Mouse (Mus musculus): Measurements from ENCODE around the gene Gm20441. TPM values are rescaled to one million over a fixed set of nuclear protein-coding genes. Genes with fewer than 3 reads are reported as not detected.
"Not testable (repeated sequence)": the region's sequence is repeated elsewhere in the genome, so short reads cannot be mapped to it uniquely, and the experiment has no call there.

The Gm20441 gene
- polyA plus RNA-seq, 1 experiment, result not detected

DNA sequence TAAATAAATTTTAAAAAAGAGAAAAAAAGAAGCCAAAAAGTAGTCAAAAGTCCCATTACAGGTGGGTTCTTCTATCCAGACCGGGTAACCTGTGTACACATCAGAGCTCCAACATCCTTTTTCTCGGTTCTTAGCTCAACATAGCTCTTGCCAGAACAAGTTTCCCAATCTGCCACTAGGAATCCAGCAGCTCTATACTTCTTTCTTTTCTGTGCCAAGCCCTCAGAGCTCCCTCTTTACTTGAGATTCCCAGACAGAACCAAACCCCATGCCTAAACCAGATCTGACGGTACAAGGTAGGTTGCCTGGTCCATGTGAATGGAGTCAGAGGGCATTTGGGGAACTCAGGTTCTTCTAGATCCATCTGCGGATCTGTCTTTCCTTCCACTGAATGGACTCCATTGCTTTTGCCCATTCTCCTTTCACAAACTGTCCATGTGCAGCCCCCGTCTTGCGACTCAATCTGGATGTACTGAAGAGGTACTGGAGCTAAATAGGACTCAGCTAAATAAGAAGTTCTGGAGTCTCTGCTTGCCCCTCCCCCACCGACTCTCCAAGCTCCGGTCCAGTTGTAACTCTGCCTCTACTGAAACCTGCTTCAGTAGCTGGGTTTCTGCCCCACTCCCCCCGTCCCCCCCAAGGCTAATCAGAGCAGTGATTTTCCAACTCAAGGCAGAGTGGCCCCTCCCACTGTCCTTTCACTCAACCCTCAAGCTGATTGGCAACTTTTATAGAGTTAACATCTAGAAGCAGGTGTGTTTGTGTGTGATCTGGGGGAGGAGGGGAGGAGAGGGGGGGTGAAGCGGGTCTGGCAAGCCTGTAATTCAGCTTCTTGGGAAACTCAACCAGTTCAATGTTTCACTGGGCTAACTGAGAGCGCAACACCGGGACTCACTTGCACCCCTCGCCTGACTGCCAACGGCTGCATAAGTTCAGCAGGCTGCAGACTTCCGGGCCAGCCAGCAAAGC is 1.3 kb downstream of the Gm20441 start:
- no peaks in the 10 kb centered on the region for H3K27me3 ChIP-seq (replicated peaks; ENCODE audit: control insufficient read depth, insufficient read depth, low read length)
- no peaks in the 10 kb centered on the region for H3K36me3 ChIP-seq (ENCODE audit: control insufficient read depth, insufficient read depth, low read length)
- no peaks in the 10 kb centered on the region; the same call in 1 of the 2 replicates for H3K4me1 ChIP-seq (ENCODE audit: control insufficient read depth, insufficient read depth, low read length)
- DNase-seq, result peak; percentile 81
- H3K4me3 ChIP-seq (ENCODE audit: insufficient read depth, low read depth, low read length), result peak overlapping the region; percentile 71
- 32% methylated on average over 15 of the region's 15 CpGs for WGBS
- TF ChIP-seq CTCF (conservative IDR thresholded peaks at IDR 0.05; ENCODE audit: insufficient read depth, insufficient read length, low read depth, low read length) (no peak), POLR2A (IDR thresholded peaks at IDR 0.05; ENCODE audit: low read depth, low read length) (no peak)
- peak overlapping the region; percentile 92 for H3K27ac ChIP-seq (ENCODE audit: insufficient read depth, low read depth, low read length)

DNA sequence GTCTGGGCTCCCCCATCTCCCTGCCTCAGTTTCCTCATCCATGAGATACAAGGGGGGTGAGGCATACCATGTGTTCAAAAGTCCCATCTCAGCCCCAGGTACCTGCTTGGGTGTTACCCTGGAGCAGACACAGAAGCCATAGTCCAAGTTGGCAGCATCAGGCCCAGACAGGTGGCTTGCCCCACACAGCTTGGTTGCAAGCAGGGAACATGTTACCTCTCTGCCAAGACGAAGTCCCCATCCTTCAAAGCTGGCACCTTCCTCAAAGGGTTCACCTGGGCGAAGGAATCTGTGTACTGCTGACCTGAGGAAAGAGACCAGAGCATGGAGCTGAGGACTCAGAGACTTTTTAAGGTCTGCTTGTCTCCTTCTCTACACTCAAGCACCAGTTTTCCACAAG is 2.9 kb downstream of the Gm20441 start:
- Histone ChIP-seq H3K4me3 (ENCODE audit: insufficient read depth, low read depth, low read length) (no peak overlapping the region), H3K27ac (ENCODE audit: insufficient read depth, low read depth, low read length) (no peak overlapping the region), H3K27me3 (replicated peaks; ENCODE audit: control insufficient read depth, insufficient read depth, low read length) (no peaks in the 10 kb centered on the region), H3K36me3 (ENCODE audit: control insufficient read depth, insufficient read depth, low read length) (no peaks in the 10 kb centered on the region), H3K4me1 (ENCODE audit: control insufficient read depth, insufficient read depth, low read length) (no peaks in the 10 kb centered on the region; the same call in 1 of the 2 replicates)
- TF ChIP-seq CTCF (conservative IDR thresholded peaks at IDR 0.05; ENCODE audit: insufficient read depth, insufficient read length, low read depth, low read length), result no peak
- no peak for TF ChIP-seq POLR2A (IDR thresholded peaks at IDR 0.05; ENCODE audit: low read depth, low read length)
- 89% methylated on average over 2 of the region's 2 CpGs for WGBS
- DNase-seq, result no peak

DNA sequence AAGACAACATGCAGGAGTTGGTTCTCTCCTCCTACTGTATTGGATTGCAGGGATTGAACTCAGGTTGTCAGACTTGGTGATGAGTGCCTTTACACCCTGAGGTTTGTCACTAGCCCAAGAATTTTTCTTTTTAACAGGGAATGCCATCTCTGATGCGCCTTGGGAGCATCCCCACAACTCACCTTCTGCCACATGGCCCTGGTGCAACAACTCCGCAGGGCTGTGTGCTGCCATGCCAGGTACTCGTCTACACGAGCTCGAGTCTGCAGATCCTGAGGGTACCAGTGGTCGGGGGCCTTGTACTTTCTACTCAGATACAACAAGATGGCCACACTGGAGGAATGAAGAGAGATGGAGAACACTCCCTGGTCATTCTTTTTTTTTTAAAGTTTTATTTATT is 4.2 kb downstream of the Gm20441 start:
- no peaks in the 10 kb centered on the region for H3K27me3 ChIP-seq (replicated peaks; ENCODE audit: control insufficient read depth, insufficient read depth, low read length)
- DNase-seq, result no peak
- 91% methylated on average over 6 of the region's 6 CpGs for WGBS
- no peak overlapping the region for H3K4me3 ChIP-seq (ENCODE audit: insufficient read depth, low read depth, low read length)
- H3K27ac ChIP-seq (ENCODE audit: insufficient read depth, low read depth, low read length), result no peak overlapping the region
- no peaks in the 10 kb centered on the region for H3K36me3 ChIP-seq (ENCODE audit: control insufficient read depth, insufficient read depth, low read length)
- peaks cover 3% of the 10 kb centered on the region; the same call in 1 of the 2 replicates for H3K4me1 ChIP-seq (ENCODE audit: control insufficient read depth, insufficient read depth, low read length)
- no peak for TF ChIP-seq POLR2A (IDR thresholded peaks at IDR 0.05; ENCODE audit: low read depth, low read length)
- TF ChIP-seq CTCF (conservative IDR thresholded peaks at IDR 0.05; ENCODE audit: insufficient read depth, insufficient read length, low read depth, low read length), result no peak

DNA sequence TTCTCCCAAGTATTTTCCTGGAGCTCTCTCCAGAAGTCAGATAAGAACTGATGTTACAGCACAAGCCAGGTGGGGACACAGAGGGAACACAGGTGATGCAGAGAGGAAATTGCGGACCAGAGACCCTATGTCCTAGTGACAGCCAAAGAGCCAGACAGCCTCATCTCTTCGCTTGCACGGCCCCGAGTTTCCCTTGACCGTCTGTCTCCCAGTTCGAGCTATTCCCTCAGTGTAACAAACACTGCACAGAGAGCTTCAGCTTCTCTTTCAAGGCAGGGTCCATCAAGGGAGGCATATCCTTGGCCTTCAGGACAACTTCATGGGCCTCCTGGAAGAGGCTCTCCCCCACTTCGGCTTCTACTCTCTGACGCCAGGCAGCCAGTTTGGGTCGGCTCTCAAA is 6.2 kb downstream of the Gm20441 start:
- WGBS, result 89% methylated on average over 9 of the region's 9 CpGs
- no peak for DNase-seq
- no peak for TF ChIP-seq CTCF (conservative IDR thresholded peaks at IDR 0.05; ENCODE audit: insufficient read depth, insufficient read length, low read depth, low read length)
- TF ChIP-seq POLR2A (IDR thresholded peaks at IDR 0.05; ENCODE audit: low read depth, low read length), result no peak

DNA sequence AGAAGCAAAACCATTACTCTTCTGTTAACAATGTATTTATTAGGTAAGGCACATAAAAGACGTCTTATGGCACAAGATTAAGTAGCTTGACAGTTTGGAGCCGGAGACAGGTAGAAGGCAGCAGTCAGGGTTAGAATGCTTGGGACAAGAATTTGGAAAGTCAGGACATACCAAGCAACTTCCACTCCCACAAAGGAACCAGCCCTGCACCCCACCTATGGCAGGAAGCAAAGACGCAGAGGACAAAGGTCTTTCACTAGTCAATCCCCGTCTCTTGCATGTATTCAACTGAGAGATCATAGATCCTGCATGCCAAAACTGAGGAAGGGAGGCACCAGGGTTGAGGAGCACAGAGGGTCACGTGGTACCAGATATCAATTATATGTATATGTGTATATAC is 6.7 kb downstream of the Gm20441 start:
- no peaks in the 10 kb centered on the region for H3K27me3 ChIP-seq (replicated peaks; ENCODE audit: control insufficient read depth, insufficient read depth, low read length)
- H3K4me3 ChIP-seq (ENCODE audit: insufficient read depth, low read depth, low read length), result no peak overlapping the region
- 89% methylated on average over 5 of the region's 5 CpGs for WGBS
- TF ChIP-seq CTCF (conservative IDR thresholded peaks at IDR 0.05; ENCODE audit: insufficient read depth, insufficient read length, low read depth, low read length) (no peak), POLR2A (IDR thresholded peaks at IDR 0.05; ENCODE audit: low read depth, low read length) (no peak)
- peaks cover 3% of the 10 kb centered on the region; the same call in 1 of the 2 replicates for H3K4me1 ChIP-seq (ENCODE audit: control insufficient read depth, insufficient read depth, low read length)
- no peak overlapping the region for H3K27ac ChIP-seq (ENCODE audit: insufficient read depth, low read depth, low read length)
- DNase-seq, result no peak
- no peaks in the 10 kb centered on the region for H3K36me3 ChIP-seq (ENCODE audit: control insufficient read depth, insufficient read depth, low read length)

More for the DNA sequence above, 6.2 kb downstream of the Gm20441 start:
- H3K27ac ChIP-seq (ENCODE audit: insufficient read depth, low read depth, low read length), result no peak overlapping the region
- no peaks in the 10 kb centered on the region for H3K27me3 ChIP-seq (replicated peaks; ENCODE audit: control insufficient read depth, insufficient read depth, low read length)
- H3K4me1 ChIP-seq (ENCODE audit: control insufficient read depth, insufficient read depth, low read length), result peaks cover 3% of the 10 kb centered on the region; the same call in 1 of the 2 replicates
- no peak overlapping the region for H3K4me3 ChIP-seq (ENCODE audit: insufficient read depth, low read depth, low read length)
- no peaks in the 10 kb centered on the region for H3K36me3 ChIP-seq (ENCODE audit: control insufficient read depth, insufficient read depth, low read length)

DNA sequence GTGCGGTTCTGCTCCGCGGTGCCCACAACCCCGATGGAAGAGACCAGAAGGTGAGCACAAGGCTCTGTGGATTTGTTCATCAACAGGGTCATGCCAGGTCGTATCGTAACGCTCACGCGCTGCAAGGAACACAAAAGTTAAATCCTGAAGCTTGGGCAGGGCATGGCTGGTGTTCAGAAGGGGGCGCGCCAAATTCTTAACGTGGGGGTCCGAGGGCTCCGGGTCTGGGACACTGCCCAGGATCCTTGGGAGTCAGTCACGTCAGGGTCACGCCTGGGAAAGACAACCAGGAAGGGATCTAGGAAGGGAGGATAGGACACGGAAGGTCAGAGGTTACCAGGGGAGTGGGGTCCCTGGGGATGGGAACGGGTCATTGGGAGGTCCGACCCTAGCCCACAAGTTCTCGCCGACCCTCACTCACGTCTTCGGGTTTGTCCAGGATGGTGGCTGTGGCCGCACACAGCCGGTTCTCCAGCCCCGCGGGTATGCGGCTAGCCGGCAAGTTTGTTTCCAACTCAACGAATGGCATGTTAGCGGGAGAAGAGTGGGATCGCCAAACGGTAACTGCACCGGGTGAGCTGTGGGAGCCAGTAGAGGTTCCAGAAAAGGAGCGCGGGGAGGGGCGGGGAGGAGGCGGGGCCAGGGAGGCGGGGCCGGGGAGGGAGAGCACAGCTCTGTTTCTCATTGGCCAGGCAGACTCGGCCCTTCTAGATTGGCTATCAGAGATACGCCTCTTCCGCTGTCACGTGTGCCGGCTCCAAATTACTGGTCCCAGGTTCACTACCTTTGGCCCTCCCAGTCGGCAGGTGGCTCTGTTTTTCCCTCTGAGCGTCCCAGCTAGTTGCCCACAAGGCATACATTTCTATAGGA is 7.7 kb downstream of the Gm20441 start, which contains the start of gene Ddt:
Ddt (minus strand) TSS at position 620 of the 870 bp plus-strand sequence.
- H3K27me3 ChIP-seq (replicated peaks; ENCODE audit: control insufficient read depth, insufficient read depth, low read length), result no peaks in the 10 kb centered on the region
- peak; percentile 54 for TF ChIP-seq CTCF (conservative IDR thresholded peaks at IDR 0.05; ENCODE audit: insufficient read depth, insufficient read length, low read depth, low read length)
- peak; percentile 90 for TF ChIP-seq POLR2A (IDR thresholded peaks at IDR 0.05; ENCODE audit: low read depth, low read length)
- peaks cover 3% of the 10 kb centered on the region; the same call in 1 of the 2 replicates for H3K4me1 ChIP-seq (ENCODE audit: control insufficient read depth, insufficient read depth, low read length)
- DNase-seq, result peak; percentile 96
- H3K4me3 ChIP-seq (ENCODE audit: insufficient read depth, low read depth, low read length), result peak within 1 kb of the TSS; percentile 92
- peak within 1 kb of the TSS; percentile 89 for H3K27ac ChIP-seq (ENCODE audit: insufficient read depth, low read depth, low read length)
- WGBS, result 1% methylated on average over 45 of the region's 47 CpGs
- H3K36me3 ChIP-seq (ENCODE audit: control insufficient read depth, insufficient read depth, low read length), result no peaks in the 10 kb centered on the region

DNA sequence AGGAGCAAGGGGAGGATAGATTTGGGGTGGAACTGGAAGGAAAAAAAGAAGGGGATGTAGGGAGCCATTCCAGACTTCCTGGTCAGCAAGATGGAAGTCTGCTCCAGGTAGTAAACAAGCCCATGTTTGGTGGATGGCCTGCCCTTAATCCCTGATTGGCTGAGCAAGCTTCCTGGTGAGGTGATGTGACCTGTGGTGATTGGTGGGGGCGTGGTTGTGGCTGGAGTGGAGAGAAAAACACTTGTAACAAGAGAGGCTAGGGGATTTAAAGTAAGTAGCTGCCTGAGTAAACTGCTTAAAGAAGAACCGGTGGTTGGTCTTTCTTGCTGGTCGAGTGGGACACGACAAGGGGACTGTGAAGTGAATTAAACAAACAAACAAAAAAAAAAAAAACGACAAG is 13.0 kb downstream of the Gm20441 start:
- whole genome bisulfite sequencing, result 45% methylated on average over 5 of the region's 5 CpGs
- not testable (repeated sequence) for H3K4me3 ChIP-seq (ENCODE audit: insufficient read depth, low read depth, low read length); H3K4me1 ChIP-seq (ENCODE audit: control insufficient read depth, insufficient read depth, low read length); H3K27ac ChIP-seq (ENCODE audit: insufficient read depth, low read depth, low read length); H3K36me3 ChIP-seq (ENCODE audit: control insufficient read depth, insufficient read depth, low read length); DNase-seq; H3K27me3 ChIP-seq (replicated peaks; ENCODE audit: control insufficient read depth, insufficient read depth, low read length)

Data from kidney, adult 2 months (tissue).